Mouse (Mus musculus): ENCODE results near the gene Pole. TPM values are rescaled to one million over a fixed set of nuclear protein-coding genes. Genes with fewer than 3 reads are reported as not detected.

Pole gene
- total RNA-seq, 1 experiment from 2014 or later, result 69.1 TPM

GRCm38 (mm10) chr5:110338792-110339191 is 52.7 kb downstream of the Pole start:
- ATAC-seq (replicated peaks; ENCODE audit: low read depth, poor library complexity, severe bottlenecking), result no peak

GRCm38 (mm10) chr5:110342648-110343284 is 56.7 kb downstream of the Pole start, which contains the start of gene P2rx2:
TSS of gene P2rx2 (minus strand) at chr5:110343212.
- ATAC-seq (replicated peaks; ENCODE audit: low read depth, poor library complexity, severe bottlenecking), result peak; percentile 68

GRCm38 (mm10) chr5:110344524-110344923 is 58.4 kb downstream of the Pole start, which contains the start of gene Lrcol1:
TSS of gene Lrcol1 (plus strand) at chr5:110344730.
- ATAC-seq (replicated peaks; ENCODE audit: low read depth, poor library complexity, severe bottlenecking), result no peak

- ATAC-seq (replicated peaks; ENCODE audit: low read depth, poor library complexity, severe bottlenecking), result peak; percentile 59
Measured at GRCm38 (mm10) chr5:110345553-110345952, 59.4 kb downstream of the Pole start.

- ATAC-seq (replicated peaks; ENCODE audit: low read depth, poor library complexity, severe bottlenecking), result no peak
Measured at GRCm38 (mm10) chr5:110347006-110347405, 60.9 kb downstream of the Pole start.

- ATAC-seq (replicated peaks; ENCODE audit: low read depth, poor library complexity, severe bottlenecking), result peak; percentile 77
Measured at GRCm38 (mm10) chr5:110354716-110355115, 68.6 kb downstream of the Pole start.

GRCm38 (mm10) chr5:110357531-110358179 is 71.5 kb downstream of the Pole start:
- ATAC-seq (replicated peaks; ENCODE audit: low read depth, poor library complexity, severe bottlenecking), result peak; percentile 85

GRCm38 (mm10) chr5:110361465-110361864 is 75.4 kb downstream of the Pole start:
- no peak for ATAC-seq (replicated peaks; ENCODE audit: low read depth, poor library complexity, severe bottlenecking)

- ATAC-seq (replicated peaks; ENCODE audit: low read depth, poor library complexity, severe bottlenecking), result no peak
Measured at GRCm38 (mm10) chr5:110362813-110363178, 76.7 kb downstream of the Pole start.

GRCm38 (mm10) chr5:110363179-110363821 is 77.2 kb downstream of the Pole start:
- peak; percentile 87 for ATAC-seq (replicated peaks; ENCODE audit: low read depth, poor library complexity, severe bottlenecking)

GRCm38 (mm10) chr5:110363822-110364545 is 77.9 kb downstream of the Pole start:
- ATAC-seq (replicated peaks; ENCODE audit: low read depth, poor library complexity, severe bottlenecking), result peak; percentile 23; the same call in 1 of the 2 replicates

- ATAC-seq (replicated peaks; ENCODE audit: low read depth, poor library complexity, severe bottlenecking), result peak; percentile 85
Measured at GRCm38 (mm10) chr5:110376802-110377433, 90.8 kb downstream of the Pole start.

GRCm38 (mm10) chr5:110378181-110378583 is 92.1 kb downstream of the Pole start:
- no peak for ATAC-seq (replicated peaks; ENCODE audit: low read depth, poor library complexity, severe bottlenecking)

- no peak for ATAC-seq (replicated peaks; ENCODE audit: low read depth, poor library complexity, severe bottlenecking)
Measured at GRCm38 (mm10) chr5:110379086-110379485, 93.0 kb downstream of the Pole start.

- ATAC-seq (replicated peaks; ENCODE audit: low read depth, poor library complexity, severe bottlenecking), result no peak
Measured at GRCm38 (mm10) chr5:110379823-110380222, 93.7 kb downstream of the Pole start.

GRCm38 (mm10) chr5:110384491-110384890 is 98.4 kb downstream of the Pole start:
- no peak for ATAC-seq (replicated peaks; ENCODE audit: low read depth, poor library complexity, severe bottlenecking)

GRCm38 (mm10) chr5:110385263-110385662 is 99.2 kb downstream of the Pole start:
- ATAC-seq (replicated peaks; ENCODE audit: low read depth, poor library complexity, severe bottlenecking), result peak; percentile 33; the same call in 1 of the 2 replicates

GRCm38 (mm10) chr5:110386371-110387330 is 100.5 kb downstream of the Pole start:
- peak; percentile 56 for ATAC-seq (replicated peaks; ENCODE audit: low read depth, poor library complexity, severe bottlenecking)
